Mouse (Mus musculus) E14TG2a.4 (cell line): ENCODE data around the gene Dpf1.

ENCODE experiments used
- CTCF ChIP-seq: conservative IDR thresholded peaks from 2 replicates; pipeline ENCODE4 v1.5.1; 2014; ENCODE audit warnings: low read length
- NANOG ChIP-seq: IDR thresholded peaks from 2 replicates; pipeline ENCODE4 v1.6.1; 2014; ENCODE audit warnings: borderline replicate concordance, low read length, mixed read lengths
- POU5F1 ChIP-seq: IDR thresholded peaks from 2 replicates; pipeline ENCODE4 v1.6.1; 2014; ENCODE audit warnings: low read length, borderline replicate concordance

DNA sequence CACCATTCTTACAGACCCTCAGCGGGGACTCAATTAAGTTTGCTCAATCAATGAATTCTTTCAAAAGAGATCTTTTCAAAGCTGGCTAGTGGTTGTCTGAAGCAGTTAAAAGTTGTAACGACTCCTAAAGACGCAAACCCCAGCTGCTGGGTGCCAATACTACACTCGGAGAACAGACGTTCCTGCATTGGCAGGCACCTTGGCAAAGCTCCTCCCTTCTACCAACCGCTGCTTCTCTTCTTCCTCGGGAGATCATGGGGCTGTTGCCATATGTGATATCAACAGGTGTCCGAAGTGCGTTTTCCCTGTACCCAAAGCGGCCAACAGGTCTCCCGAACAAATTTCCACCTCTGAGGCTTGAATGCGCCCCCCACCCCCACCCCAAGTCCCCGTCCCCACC is 22.9 kb upstream of the Dpf1 start:
- TF ChIP-seq NANOG (no peak), CTCF (no peak), POU5F1 (no peak)
